Mouse (Mus musculus) cerebellum, adult 11-12 months (tissue): Measurements from ENCODE around the gene Hectd2.

Source experiments
- DNase-seq: peaks from one replicate; pipeline ENCODE4 v3.0.0; 2022

Hectd2 gene

DNA sequence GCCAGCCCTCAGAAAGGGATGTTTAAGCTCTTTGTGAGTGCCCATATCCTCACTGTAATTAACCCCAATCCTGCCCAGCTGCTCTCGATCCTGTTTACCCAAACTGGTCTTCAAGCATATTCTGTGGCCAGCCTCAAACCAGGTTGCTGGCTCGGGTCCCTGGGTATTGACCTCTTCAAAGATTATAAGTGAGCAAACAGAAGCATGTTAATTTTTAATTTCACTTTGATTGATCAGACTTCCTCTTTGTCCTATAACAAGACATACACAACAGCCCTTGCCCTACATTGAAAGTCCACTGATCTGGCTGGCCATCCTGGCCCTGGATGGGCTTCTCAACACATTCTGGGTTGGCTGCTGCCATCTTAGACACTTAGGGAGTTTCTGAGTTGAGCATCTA lies 109.5 kb downstream of the Hectd2 start:
- no peak for DNase-seq

DNA sequence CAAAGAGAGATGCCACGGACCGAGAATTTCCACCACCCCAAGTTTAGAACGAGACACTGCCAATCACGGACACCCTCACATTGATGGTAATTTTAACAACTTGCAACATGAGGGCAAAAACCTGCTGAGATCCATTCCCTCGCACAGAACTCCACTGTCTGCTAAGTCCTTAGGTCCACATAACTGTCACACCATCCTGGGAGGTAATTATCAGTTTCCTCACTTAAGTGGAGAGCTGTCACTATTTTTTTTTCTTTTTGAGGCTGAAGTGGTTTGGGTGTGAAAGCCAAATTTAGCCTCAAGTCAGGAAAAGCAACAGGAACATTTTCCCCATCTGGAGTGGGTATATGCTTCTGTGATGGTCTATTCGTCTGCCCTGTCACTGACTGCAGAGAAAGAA lies 110.0 kb downstream of the Hectd2 start:
- DNase-seq = no peak

DNA sequence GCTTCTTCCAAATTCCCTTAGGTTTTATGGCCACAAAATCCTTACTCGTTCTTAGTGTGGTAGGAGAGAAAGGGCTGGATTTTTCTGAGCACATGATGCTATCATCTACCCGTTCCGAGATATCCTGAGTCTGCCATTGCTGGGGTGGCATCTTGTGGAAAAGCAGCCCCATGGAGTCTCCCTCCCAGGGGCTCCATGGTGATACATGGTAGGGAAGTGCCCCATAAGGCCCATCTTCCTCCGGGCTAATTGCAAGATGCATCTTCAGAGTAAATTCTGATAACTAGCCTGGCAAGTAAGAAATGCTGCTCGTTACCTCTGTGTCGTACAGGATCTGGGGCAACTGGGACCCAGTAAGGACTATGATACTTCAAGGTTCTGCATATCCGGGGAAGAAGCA lies 110.8 kb downstream of the Hectd2 start:
- DNase-seq = no peak

DNA sequence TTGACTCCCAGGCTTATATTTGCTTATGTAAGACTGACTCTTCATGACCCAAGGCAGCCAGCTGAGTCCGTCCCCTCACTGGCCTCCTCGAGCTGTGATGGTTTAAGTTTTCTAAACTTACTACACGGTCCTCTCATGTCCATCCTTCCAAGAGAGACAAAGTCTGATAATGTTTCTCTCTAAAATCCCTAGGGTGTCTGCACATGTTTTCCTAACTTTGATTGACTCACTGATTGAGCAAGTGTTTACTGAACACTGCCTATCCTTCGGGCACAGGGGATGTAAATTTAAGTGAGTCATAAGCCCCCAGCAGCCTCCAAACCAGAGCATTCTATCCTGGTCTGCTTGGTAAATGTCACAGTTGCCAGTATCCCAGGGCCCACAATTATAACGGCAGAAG lies 111.2 kb downstream of the Hectd2 start:
- no peak for DNase-seq

DNA sequence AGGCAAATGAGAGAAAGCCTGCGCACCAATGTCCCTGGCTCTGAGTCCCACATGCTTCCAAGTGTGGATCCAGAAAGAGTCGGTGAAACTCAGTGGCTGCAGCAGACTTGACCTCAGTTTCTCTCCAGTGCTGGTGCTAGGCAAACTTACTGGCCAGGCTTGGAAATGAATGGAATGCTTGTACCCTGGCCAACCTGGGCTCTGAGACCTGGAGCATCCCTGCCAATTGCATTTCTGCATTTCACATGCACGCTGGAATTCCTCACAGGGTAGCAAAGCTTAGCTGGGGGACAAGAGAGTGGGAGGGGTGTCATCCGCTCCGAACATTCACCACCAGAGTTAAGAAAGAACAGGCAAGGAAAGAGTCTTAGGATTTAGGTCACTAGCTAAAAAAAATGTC lies 112.0 kb downstream of the Hectd2 start:
- no peak for DNase-seq

DNA sequence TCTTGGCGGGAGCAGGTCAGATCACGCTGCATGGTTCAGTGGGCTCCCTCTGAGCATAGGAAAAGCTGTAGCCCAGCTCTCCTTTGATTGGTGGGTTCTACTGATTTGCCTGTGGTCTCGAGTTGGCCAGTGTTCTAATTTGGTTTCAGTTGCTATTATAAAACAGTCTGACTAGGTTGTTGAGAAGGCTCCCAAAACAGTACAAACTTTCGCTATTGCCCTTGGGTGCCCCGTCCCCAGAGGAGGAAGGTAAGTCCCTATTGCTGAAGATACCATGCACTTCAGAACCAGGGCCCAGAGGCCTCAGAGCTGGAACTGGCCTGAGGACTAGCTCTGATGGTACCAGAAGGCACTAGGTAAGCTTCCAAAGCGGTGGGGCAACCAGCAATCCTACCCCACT lies 112.9 kb downstream of the Hectd2 start:
- DNase-seq = no peak

DNA sequence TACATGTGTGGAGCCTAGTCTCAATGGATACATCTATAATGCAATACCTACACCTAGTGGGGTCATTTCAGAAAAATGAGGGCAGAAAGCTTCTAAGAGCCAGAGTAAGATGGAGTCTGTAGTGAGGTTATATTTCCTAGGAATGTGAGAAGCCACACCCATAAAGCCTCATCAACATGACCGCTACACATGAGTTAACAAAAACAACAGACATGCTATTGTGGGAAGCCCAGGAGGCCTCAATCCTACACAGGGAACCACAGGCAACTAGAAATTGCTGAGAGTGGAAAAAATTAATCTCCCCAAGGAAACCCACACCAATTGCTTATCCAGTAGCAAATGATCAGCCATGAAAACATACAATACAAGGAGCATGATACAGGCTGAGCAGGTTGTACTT lies 113.7 kb downstream of the Hectd2 start:
- DNase-seq = no peak

DNA sequence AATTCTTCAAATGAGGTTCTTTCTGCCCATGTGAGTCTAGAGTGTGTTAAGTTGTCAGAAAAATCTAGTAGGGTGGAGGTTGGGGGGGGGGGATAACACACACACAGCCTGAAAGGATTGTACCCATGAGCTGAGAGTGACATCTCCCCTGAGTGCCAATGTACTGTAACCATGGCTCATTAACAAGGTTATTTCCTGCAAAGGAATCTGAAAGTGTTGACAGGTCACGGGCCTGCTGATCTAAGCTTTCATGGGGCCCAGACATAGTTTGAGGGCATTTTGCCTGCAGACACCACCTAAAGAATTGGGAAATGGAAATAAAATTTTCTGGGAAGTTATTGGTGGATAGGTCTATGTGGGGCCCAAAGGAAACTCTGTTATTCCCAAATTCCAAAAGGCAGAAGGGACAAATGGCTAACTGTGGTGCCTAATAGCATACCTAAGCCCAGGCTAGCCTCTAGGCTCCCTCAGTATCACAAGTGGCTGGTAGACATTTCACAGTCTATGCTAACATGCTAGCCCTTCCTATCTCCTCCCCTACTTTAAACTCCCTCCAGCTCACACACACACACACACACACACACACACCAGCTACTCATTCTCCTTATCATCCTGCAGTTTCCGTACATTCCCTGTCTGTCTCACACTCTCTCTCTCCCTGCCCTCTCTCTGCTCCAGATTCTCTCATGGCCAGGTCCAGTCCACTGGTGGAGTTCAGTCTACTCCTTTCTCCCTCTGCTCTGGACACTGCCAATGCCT lies 114.6 kb downstream of the Hectd2 start:
- no peak for DNase-seq

DNA sequence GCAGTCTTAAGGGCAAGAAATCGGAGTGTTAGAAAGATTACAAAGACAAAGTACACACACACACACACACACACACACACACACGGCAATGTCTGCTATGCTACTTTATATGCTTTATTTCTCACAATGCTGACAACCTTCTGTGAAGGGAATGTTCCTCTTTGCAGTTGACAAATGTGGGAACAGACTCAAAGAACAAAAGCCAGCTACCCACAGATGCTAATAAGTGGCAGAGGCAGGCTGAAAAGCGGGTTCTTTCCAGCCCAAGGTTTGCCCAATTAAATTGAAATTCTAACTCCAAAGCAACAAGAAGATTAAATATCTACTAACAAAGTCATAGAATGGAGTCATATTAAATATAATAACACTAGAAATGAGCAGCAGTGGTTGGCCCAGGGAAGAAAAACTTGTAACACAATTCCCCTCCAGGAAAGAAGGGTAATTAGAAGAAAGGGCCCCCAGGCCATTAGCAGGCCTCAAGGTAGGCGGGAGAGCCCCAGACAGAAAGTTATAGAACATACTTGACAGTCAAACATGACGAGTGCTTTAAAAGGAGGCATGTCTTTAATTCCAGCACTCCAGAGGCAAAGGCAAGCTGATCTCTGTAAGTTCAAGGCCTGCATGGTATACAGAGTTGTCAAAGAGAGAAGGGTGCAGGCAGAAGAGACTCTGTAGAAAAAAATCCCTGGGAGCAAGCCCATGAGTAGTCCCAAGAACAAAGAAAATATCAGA lies 115.4 kb downstream of the Hectd2 start:
- no peak for DNase-seq
